Mouse (Mus musculus) urinary bladder, adult 18-20 months (tissue): ENCODE measurements around the gene Cplx1.
"Not testable (repeated sequence)": the region's sequence is repeated elsewhere in the genome, so short reads cannot be mapped to it uniquely, and the experiment has no call there.

Experiments used
- DNase-seq, 2 experiments: peaks; one replicate each; pipeline ENCODE4 v3.0.0; 2022; ENCODE audit warnings: low spot score in 2 of 2, mixed read lengths in 2 of 2

Gene Cplx1

DNA sequence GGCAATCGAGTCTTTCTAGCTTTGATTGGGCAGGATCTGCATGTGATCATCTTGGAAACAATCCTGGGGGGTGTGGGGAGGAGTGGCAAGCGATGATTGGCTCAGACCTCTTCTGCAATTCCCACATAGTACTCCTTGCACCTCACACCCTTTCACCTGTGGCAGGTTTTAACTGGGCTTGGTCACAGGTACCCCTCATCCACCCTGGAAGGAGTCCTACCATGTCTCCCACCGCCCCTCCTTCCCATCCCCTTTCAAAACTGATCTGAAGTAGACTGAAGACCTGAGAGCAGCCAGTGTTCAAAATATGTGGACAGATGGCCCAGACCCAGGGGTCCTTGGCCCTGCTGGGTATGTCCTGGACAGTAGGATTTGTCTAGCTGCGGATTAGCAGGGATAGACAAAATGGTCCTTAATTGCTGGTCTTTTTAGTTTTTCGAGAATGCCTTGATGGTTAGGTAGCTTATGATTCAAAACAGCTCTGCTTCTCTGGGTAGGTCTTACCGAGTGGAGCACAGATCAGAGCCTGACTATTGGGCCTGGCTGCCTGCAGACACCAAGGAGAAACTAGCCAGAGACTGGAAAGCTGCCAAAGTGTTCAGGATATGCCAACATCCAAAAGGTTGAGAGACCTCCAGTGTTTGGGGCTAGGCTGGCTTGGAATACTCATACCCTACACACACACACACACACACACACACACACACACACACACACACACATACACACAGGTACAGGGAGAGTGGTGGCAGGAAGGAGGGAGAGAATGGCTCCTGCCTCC is 34.1 kb downstream of the Cplx1 start:
- DNase-seq = no peak

DNA sequence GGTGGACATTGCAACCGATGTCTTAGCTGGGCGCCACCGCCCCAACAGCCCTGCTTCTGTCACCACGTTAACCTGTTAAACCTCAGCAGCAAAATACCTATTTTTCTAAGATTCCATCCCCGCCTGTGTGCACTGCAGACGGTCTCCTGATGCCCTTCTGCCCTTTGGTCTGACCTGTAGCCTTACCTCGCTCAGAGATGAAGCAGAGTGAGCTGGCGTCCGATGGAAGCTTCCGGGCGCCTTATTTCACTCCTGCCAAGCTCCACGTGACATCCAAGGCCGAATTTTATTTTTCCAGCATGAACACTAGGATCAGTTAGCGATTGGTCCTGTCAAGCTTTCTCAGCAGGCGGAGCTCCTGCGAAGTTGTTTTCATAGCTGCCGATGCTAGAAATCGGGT is 47.5 kb downstream of the Cplx1 start:
- no peak for DNase-seq

DNA sequence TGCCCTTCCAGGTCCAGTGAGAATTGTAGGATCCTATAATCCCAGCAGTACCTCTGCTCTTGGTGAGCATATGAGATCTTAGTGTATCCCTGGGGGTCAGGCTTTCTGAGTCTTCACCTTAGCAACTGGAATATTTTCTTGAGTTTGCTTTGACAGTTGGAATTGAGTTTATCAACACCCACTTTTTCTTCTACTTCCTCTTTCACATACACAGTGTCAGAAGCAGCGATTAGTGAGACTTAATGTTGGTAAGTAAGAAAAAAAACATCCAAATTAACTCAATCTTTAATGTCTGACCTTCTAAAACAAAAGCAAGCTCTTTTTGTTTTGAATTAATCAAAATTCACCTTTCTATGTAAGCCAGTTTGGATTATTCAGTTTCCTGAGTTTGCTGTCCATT is 48.3 kb downstream of the Cplx1 start:
- no peak for DNase-seq

DNA sequence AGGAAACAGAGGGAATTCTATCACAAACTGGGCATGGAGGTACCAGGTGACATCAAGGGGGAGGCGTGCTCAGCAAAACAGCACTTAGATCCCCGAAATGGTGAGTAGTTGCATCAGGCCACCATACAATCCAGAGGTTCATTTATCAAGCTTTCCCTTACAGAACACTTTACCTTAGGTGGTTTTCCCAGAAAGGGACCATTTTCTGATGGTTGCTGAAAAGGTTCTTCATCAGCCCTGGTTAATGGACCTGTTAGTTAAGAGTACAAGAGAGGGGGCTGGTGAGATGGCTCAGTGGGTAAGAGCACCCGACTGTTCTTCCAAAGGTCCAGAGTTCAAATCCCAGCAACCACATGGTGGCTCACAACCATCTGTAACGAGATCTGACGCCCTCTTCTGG is 63.7 kb downstream of the Cplx1 start:
- not testable (repeated sequence) for DNase-seq

DNA sequence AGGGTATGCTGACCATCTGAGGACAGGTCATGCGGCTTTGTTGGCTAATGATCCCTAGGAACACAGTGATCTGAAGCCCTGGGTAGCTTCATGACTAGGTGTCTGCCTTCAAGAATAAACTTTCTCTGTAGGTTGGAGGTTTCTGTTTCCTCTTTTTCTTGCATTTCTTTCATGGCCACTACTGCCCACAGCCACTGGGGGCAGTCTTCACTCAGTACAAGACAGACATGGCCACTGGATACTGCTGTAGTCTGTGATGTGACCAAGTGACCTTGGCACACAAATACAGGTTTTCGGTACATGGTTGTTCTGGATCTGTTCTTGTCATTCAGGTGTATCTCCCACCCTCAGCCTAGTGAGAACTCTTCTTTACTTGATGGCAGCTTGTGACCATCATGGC is 64.6 kb downstream of the Cplx1 start:
- DNase-seq = no peak

DNA sequence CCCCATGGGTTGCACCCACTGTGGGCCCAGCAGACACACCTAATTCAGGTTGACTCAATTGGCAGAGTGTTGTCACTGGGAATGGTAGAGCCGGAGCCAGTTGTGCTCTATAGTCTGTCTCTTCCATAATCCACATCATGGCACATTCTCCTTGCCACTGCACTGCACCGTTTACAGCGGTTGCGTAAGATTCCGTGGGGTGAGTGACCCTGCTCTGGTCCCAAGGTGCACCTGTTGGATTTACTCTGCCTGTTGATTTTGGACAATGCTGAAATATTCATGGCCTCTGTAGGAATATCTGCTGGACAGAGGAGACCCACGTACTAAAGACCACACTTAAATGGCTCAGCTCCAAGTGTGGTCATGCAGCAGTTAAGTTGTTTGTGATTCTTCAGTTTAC is 66.8 kb downstream of the Cplx1 start:
- no peak for DNase-seq

DNA sequence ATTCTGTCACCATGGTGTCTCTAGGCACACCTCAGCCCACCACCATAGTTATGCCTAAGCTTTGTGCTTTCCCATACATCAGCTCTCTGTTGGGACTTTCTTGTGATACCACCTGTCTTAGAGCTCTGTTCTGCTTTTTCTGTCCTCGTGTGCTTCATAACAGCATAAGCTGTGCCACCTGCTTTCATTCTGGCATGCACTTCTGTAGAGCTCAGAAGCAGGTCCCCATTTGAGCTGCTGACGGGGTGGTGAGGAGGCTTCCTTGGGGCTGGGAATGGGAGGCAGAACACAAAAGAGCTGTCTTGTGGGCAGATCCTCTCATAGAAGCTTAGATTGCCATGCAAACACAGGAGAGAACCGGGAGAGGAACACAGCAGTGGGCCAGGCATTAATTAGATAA is 73.8 kb downstream of the Cplx1 start:
- DNase-seq = no peak

DNA sequence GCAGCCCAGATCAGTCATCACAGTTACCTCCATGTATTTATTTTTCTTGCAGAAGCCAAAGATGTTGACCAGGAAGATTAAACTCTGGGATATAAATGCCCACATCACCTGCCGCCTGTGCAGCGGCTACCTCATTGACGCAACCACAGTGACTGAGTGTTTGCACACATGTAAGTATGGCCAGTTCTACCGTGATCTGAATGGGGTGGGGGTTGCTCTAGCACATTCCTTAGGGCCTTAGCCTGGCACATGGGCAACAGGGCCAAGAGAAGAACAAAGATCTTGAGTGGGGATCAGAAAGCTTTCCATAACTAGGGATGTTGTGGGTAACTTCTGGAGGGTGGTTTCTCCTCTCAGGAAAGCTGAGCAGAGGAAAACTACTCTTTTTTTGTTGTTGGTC is 76.1 kb downstream of the Cplx1 start:
- no peak for DNase-seq

DNA sequence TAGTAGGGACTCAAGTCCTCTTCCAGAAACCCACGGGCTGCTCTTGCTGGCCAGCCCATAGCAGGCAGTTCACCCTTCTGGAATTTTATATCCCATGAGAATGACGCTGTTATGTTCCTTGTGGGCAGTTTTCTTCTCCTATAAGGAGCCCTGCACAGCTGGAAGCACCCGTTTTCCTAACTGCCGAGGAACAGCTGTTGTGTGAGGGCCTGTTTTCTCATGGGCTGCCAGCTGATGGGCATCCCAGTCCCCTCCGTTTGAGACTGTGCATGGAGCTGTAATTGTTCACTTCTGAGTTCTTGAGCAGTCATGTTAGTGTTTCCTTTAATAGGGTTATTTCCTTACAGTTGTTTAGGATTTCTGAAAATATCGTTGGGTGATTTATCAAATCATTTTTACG is 80.2 kb downstream of the Cplx1 start:
- no peak for DNase-seq
